Mouse (Mus musculus) T-helper 17 cell (primary cell): ENCODE measurements around the gene Kcnk13.

ENCODE experiments used
- in situ Hi-C, 2 experiments: fragments of 300-600 bp; cut with MboI, MseI; formaldehyde crosslinking; loops; 1 replicate in 1 of 2; 2 replicates in 1 of 2; pipeline ENCODE4 v1.15.1; 2025; ENCODE audit warnings: high pct_unique_total_duplicates in 2 of 2

The Kcnk13 gene

GRCm38 (mm10) chr12:100012839-100013238, 48.5 kb downstream of the Kcnk13 start:
- in situ Hi-C loops: no loop called here

GRCm38 (mm10) chr12:100015146-100015545, 50.8 kb downstream of the Kcnk13 start:
- in situ Hi-C loops: no loop called here

- in situ Hi-C loops: no loop called here
Observed at GRCm38 (mm10) chr12:100017709-100018108, 53.4 kb downstream of the Kcnk13 start.

GRCm38 (mm10) chr12:100022490-100022889, 58.2 kb downstream of the Kcnk13 start:
- in situ Hi-C loops: no loop called here

- in situ Hi-C loops: no loop called here
Observed at GRCm38 (mm10) chr12:100023821-100024365, 59.6 kb downstream of the Kcnk13 start.

- in situ Hi-C loops: no loop called here
Observed at GRCm38 (mm10) chr12:100025675-100026074, 61.4 kb downstream of the Kcnk13 start.

- in situ Hi-C loops: no loop called here
Observed at GRCm38 (mm10) chr12:100026715-100027245, 62.5 kb downstream of the Kcnk13 start.

- in situ Hi-C loops: no loop called here
Observed at GRCm38 (mm10) chr12:100027281-100027680, 63.0 kb downstream of the Kcnk13 start.

- in situ Hi-C loops: loop anchor here in 1 of 2 experiments (5.0 kb wide), 1 partner anchor 1089 kb away; no protein-coding TSS in a partner anchor
Observed at GRCm38 (mm10) chr12:100031681-100032080, 67.4 kb downstream of the Kcnk13 start.

GRCm38 (mm10) chr12:100032521-100032920, 68.2 kb downstream of the Kcnk13 start:
- in situ Hi-C loops: loop anchor here in 1 of 2 experiments (5.0 kb wide), 1 partner anchor 1090 kb away; no protein-coding TSS in a partner anchor

- in situ Hi-C loops: no loop called here
Observed at GRCm38 (mm10) chr12:100038741-100039262, 74.5 kb downstream of the Kcnk13 start.

- in situ Hi-C loops: no loop called here
Observed at GRCm38 (mm10) chr12:100042116-100042515, 77.8 kb downstream of the Kcnk13 start.

GRCm38 (mm10) chr12:100044704-100045103, 80.4 kb downstream of the Kcnk13 start:
- in situ Hi-C loops: no loop called here

GRCm38 (mm10) chr12:100050552-100050951, 86.3 kb downstream of the Kcnk13 start:
- in situ Hi-C loops: no loop called here

- in situ Hi-C loops: no loop called here
Observed at GRCm38 (mm10) chr12:100053617-100054016, 89.3 kb downstream of the Kcnk13 start.

GRCm38 (mm10) chr12:100061071-100061470, 96.8 kb downstream of the Kcnk13 start:
- in situ Hi-C loops: no loop called here

- in situ Hi-C loops: no loop called here
Observed at GRCm38 (mm10) chr12:100061826-100062225, 97.5 kb downstream of the Kcnk13 start.

- in situ Hi-C loops: no loop called here
Observed at GRCm38 (mm10) chr12:100062584-100062983, 98.3 kb downstream of the Kcnk13 start.

- in situ Hi-C loops: no loop called here
Observed at GRCm38 (mm10) chr12:100065109-100065508, 100.8 kb downstream of the Kcnk13 start.

GRCm38 (mm10) chr12:100067477-100067876, 103.2 kb downstream of the Kcnk13 start:
- in situ Hi-C loops: no loop called here

GRCm38 (mm10) chr12:100073201-100073672, 108.9 kb downstream of the Kcnk13 start:
- in situ Hi-C loops: no loop called here

- in situ Hi-C loops: no loop called here
Observed at GRCm38 (mm10) chr12:100075715-100076114, 111.4 kb downstream of the Kcnk13 start.

GRCm38 (mm10) chr12:100079636-100080286, 115.5 kb downstream of the Kcnk13 start:
- in situ Hi-C loops: no loop called here
